19 mouse cellular contexts compared by ENCODE assay signal in genomic region chr7:75431043-75431442, GRCm38 (mm10). TPM values are rescaled to one million over a fixed set of nuclear protein-coding genes. Genes with fewer than 3 reads are reported as not detected.
A peak's percentile ranks its signal among the peaks of the same experiment; 100 is the strongest.
DNase-seq lines count a peak whose midpoint lies in the region; ATAC-seq and TF ChIP-seq lines count a peak whose summit lies in the region.
"Had no signal": no experiment of that assay in that cellular context is flagged by ENCODE, and none has a peak within 500 bp of the region (broad histone marks: within the 10 kb centered on the region; RNA-seq: fewer than 3 reads in every experiment).

No protein-coding gene starts in this region.

- 9% methylated on average over 7 of the region's 7 CpGs for WGBS in heart, embryonic 14.5 days
- WGBS in heart, postnatal 0 days: 12% methylated on average over 7 of the region's 7 CpGs

- no peaks in the 10 kb centered on the region for H3K9me3 ChIP-seq in heart, embryonic 14.5 days (ENCODE audit: control insufficient read depth, low read length)
- no peaks in the 10 kb centered on the region for H3K9me3 ChIP-seq in heart, postnatal 0 days (replicated peaks; ENCODE audit: control insufficient read depth, low read length)
- H3K9me3 ChIP-seq: forebrain, embryonic 10.5 days; G1E; limb, embryonic 13.5 days; liver, embryonic 13.5 days had no signal

- no peaks in the 10 kb centered on the region for H3K36me3 ChIP-seq in heart, embryonic 14.5 days (ENCODE audit: control insufficient read depth, insufficient read depth, low read length)
- no peaks in the 10 kb centered on the region for H3K36me3 ChIP-seq in heart, postnatal 0 days (replicated peaks; ENCODE audit: control insufficient read depth, insufficient read depth, low read length)
- H3K36me3 ChIP-seq: forebrain, embryonic 10.5 days; G1E; limb, embryonic 13.5 days; liver, embryonic 13.5 days had no signal

- H3K4me3 ChIP-seq in heart, embryonic 14.5 days (ENCODE audit: control insufficient read depth in 1 of 2, insufficient read depth in 1 of 2, low read depth in 1 of 2, low read length in 2 of 2): no peak overlapping the region
- H3K4me3 ChIP-seq in heart, postnatal 0 days (ENCODE audit: low read depth, low read length): no peak overlapping the region
- H3K4me3 ChIP-seq: forebrain, embryonic 10.5 days; limb, embryonic 13.5 days; liver, embryonic 13.5 days had no signal

- no peak for TF ChIP-seq EP300 in heart, postnatal 0 days (IDR thresholded peaks at IDR 0.05; ENCODE audit: low read depth)

- H3K27ac ChIP-seq in heart, embryonic 14.5 days (replicated peaks in 1 of 2; ENCODE audit: control insufficient read depth in 1 of 2, insufficient read depth in 1 of 2, low read depth in 2 of 2, low read length in 2 of 2): peak overlapping the region; percentile 76 to 80
- H3K27ac ChIP-seq in heart, postnatal 0 days (ENCODE audit: low read depth): peak overlapping the region; percentile 77
- H3K27ac ChIP-seq: forebrain, embryonic 10.5 days; limb, embryonic 13.5 days; liver, embryonic 13.5 days had no signal

- ATAC-seq in heart, embryonic 14.5 days (ENCODE audit: insufficient number of reproducible peaks, insufficient read depth, low FRiP score, low read depth): no peak
- ATAC-seq in heart, postnatal 0 days (ENCODE audit: insufficient read depth, low read depth): peak; percentile 59
- ATAC-seq: activated CD4-positive, CD25-positive, alpha-beta regulatory T cell, adult 4 months; forebrain, postnatal 0 days; hindbrain, embryonic 16.5 days had no signal

- intact Hi-C loops in gastrocnemius, postnatal 14 days (cut with DNase I; ENCODE audit: low total_unique reads): no loop called here
- intact Hi-C loops in heart, postnatal 36 days (cut with DNase I): no loop called here

- no peaks in the 10 kb centered on the region for H3K27me3 ChIP-seq in heart, embryonic 14.5 days (ENCODE audit: control insufficient read depth, insufficient read depth, low read length)
- no peaks in the 10 kb centered on the region for H3K27me3 ChIP-seq in heart, postnatal 0 days (ENCODE audit: control insufficient read depth, insufficient read depth, low read length)
- H3K27me3 ChIP-seq: limb, embryonic 13.5 days; liver, embryonic 13.5 days had no signal

- peaks cover 20 to 44% of the 10 kb centered on the region in 2 experiments for H3K4me1 ChIP-seq in heart, embryonic 14.5 days (ENCODE audit: control insufficient read depth in 2 of 2, insufficient read depth in 2 of 2, low read length in 2 of 2)
- peaks cover 13% of the 10 kb centered on the region for H3K4me1 ChIP-seq in heart, postnatal 0 days (ENCODE audit: control insufficient read depth, insufficient read depth)
- H3K4me1 ChIP-seq: liver, embryonic 13.5 days had no signal

- peak; percentile 16 for DNase-seq in gastrocnemius, postnatal 25 days
- no peak for DNase-seq in gastrocnemius, postnatal 14 days
- no peak for DNase-seq in heart, postnatal 36 days
- DNase-seq in embryo, embryonic 10.5 days (ENCODE audit: low spot score): peak; percentile 36
- no peak for DNase-seq in heart, postnatal 0 days (ENCODE audit: low spot score)
- no peak for DNase-seq in spleen, postnatal 4 days (ENCODE audit: low spot score in 2 of 2)
- DNase-seq in urinary bladder, postnatal 4 days (ENCODE audit: low spot score in 2 of 2): no peak
- DNase-seq: adrenal gland, postnatal 10 days; cerebellum, adult 9-11 months; forebrain, postnatal 0 days; liver, embryonic 13.5 days; thymus, postnatal 25 days had no signal

- H3K9ac ChIP-seq in heart, embryonic 14.5 days (ENCODE audit: low read length): peak overlapping the region; percentile 62
- no peak overlapping the region for H3K9ac ChIP-seq in heart, postnatal 0 days (replicated peaks; ENCODE audit: low read depth, low read length)
- H3K9ac ChIP-seq: forebrain, postnatal 0 days; limb, embryonic 13.5 days; liver, embryonic 13.5 days; lung, embryonic 14.5 days had no signal

- TF ChIP-seq CTCF in heart, postnatal 0 days (IDR thresholded peaks at IDR 0.05; ENCODE audit: low read depth): no peak

- H3K4me2 ChIP-seq in heart, embryonic 14.5 days (ENCODE audit: low read length): peak overlapping the region; percentile 48
- H3K4me2 ChIP-seq in heart, postnatal 0 days (ENCODE audit: low read depth, low read length): peak overlapping the region; percentile 18; the same call in 1 of the 2 replicates
- H3K4me2 ChIP-seq: limb, embryonic 13.5 days; liver, embryonic 13.5 days; lung, embryonic 14.5 days had no signal

RNA-seq across cellular contexts. Expression of gene Akap13, which starts 24.3 kb away (rescaled TPM):
- total RNA-seq in gastrocnemius, postnatal 25 days (2021): 10 to 100 TPM; 51.5 to 63.2 TPM
- 10 to 100 TPM; 65.0 to 73.0 TPM for total RNA-seq in gastrocnemius, postnatal 14 days (2021)
- 54.9 and 69.5 TPM in 2 replicates for polyA plus RNA-seq in heart, embryonic 14.5 days (2014; fragmentation: Nextera tagmentation; extraction: Ambion mirVana)
- total RNA-seq in heart, postnatal 36 days (2021): 10 to 100 TPM; 73.7 to 88.3 TPM
- total RNA-seq in heart, postnatal 0 days (2014; rRNA removed; ENCODE audit: low replicate concordance): 80.1 and 113 TPM in 2 replicates
- polyA plus RNA-seq in heart, postnatal 0 days (2015; fragmentation: Nextera tagmentation; extraction: Ambion mirVana): 29.8 and 34.2 TPM in 2 replicates

Comparison
In these comparisons a context has a peak if more than half of its experiments do, and no peak if none do; other contexts are left out.
1. DNase-seq: peak in gastrocnemius, postnatal 25 days (single experiment) and embryo, embryonic 10.5 days (single experiment); none in gastrocnemius, postnatal 14 days (single experiment), heart, postnatal 36 days (0 of 2), heart, postnatal 0 days (single experiment), spleen, postnatal 4 days (0 of 2) and urinary bladder, postnatal 4 days (0 of 2).